Mouse (Mus musculus): ENCODE measurements around the gene Trnp1. TPM values are rescaled to one million over a fixed set of nuclear protein-coding genes. Genes with fewer than 3 reads are reported as not detected.
"Not testable (repeated sequence)": the region's sequence is repeated elsewhere in the genome, so short reads cannot be mapped to it uniquely, and the experiment has no call there.

Trnp1 gene
- 1 to 10 TPM in 1 of 26 experiments, under 1 TPM in 2, not detected in 23; 0.49 to 2.1 (median 0.60) TPM for total RNA-seq (2018; cell fraction: chromatin; rRNA removed)
- 1 to 10 TPM in 4 of 26 experiments, under 1 TPM in 18, not detected in 4; 0.11 to 1.6 (median 0.50) TPM for total RNA-seq (2018; cell fraction: cytosol; rRNA removed)
- 1 to 10 TPM in 1 of 26 experiments, under 1 TPM in 1, not detected in 24; 0.69 to 2.6 TPM for total RNA-seq (2018; cell fraction: nucleus; rRNA removed)
- 0.37 to 0.80 TPM (median 0.68 TPM) in 3 replicates for polyA plus RNA-seq (2018)

- H3K4me3 ChIP-seq (ENCODE audit: inconsistent target), result no peak within 1 kb of the TSS
- WGBS (ENCODE audit: missing documents), result 2% methylated on average over 41 of the region's 53 CpGs
- H3K27ac ChIP-seq, result no peak within 1 kb of the TSS
- no peaks in the 10 kb centered on the region for H3K79me2 ChIP-seq (ENCODE audit: inconsistent target)
- no peaks in the 10 kb centered on the region for H3K36me3 ChIP-seq (ENCODE audit: inconsistent target)
These were observed at the start of gene Trnp1 for GRCm38 (mm10) chr4:133498160-133498724. Trnp1 (minus strand) TSS chr4:133498550.

GRCm38 (mm10) chr4:133545272-133546231 is 47.2 kb upstream of the Trnp1 start, which contains the start of gene Nudc:
Nudc (minus strand) TSS chr4:133545996.
- Histone ChIP-seq H3K36me3 (ENCODE audit: inconsistent target) (peaks cover under 1% of the 10 kb centered on the region; the same call in 1 of the 2 replicates), H3K27ac (peak within 1 kb of the TSS; percentile 24; the same call in 1 of the 2 replicates), H3K79me2 (ENCODE audit: inconsistent target) (peaks cover 50% of the 10 kb centered on the region), H3K4me3 (ENCODE audit: inconsistent target) (peak within 1 kb of the TSS; percentile 94)
- under 1% methylated on average over 54 of the region's 77 CpGs for whole genome bisulfite sequencing (ENCODE audit: missing documents)

- WGBS (ENCODE audit: missing documents), result 85% methylated on average over 5 of the region's 5 CpGs
- Histone ChIP-seq H3K27ac (no peak overlapping the region), H3K79me2 (ENCODE audit: inconsistent target) (peaks cover 39% of the 10 kb centered on the region; the same call in 1 of the 2 replicates), H3K4me3 (ENCODE audit: inconsistent target) (no peak overlapping the region), H3K36me3 (ENCODE audit: inconsistent target) (peaks cover 62% of the 10 kb centered on the region)
These were observed 38.3 kb upstream of the Trnp1 start for GRCm38 (mm10) chr4:133536652-133537051.

GRCm38 (mm10) chr4:133536081-133536480 is 37.7 kb upstream of the Trnp1 start:
- Histone ChIP-seq H3K79me2 (ENCODE audit: inconsistent target) (peaks cover 33% of the 10 kb centered on the region; the same call in 1 of the 2 replicates), H3K27ac (no peak overlapping the region), H3K36me3 (ENCODE audit: inconsistent target) (peaks cover 64% of the 10 kb centered on the region), H3K4me3 (ENCODE audit: inconsistent target) (no peak overlapping the region)
- WGBS (ENCODE audit: missing documents), result 90% methylated on average over 3 of the region's 3 CpGs

DNA sequence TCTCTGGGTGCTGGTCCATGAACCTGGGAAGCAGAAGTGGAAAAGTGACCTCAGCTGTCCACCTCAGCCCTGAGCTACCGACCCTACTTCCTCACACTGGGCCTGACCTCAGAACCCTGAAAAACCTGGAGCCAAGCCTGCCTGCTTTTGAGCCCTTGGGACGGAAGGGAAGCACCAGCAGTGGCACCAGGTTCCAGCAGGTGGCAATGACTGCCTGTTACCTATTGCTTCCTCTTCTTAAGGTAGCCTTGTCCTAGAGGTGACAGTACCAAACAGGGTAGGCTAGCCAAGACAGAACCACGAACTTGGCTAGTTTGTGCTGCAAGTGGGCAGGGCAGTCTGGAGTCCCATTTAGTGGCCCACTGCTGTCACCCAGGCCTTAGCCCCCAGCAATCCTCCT is 34.4 kb upstream of the Trnp1 start:
- Histone ChIP-seq H3K4me3 (ENCODE audit: inconsistent target) (no peak overlapping the region), H3K27ac (no peak overlapping the region), H3K36me3 (ENCODE audit: inconsistent target) (peaks cover 47% of the 10 kb centered on the region), H3K79me2 (ENCODE audit: inconsistent target) (no peaks in the 10 kb centered on the region; the same call in 1 of the 2 replicates)
- 67% methylated on average over 3 of the region's 3 CpGs for whole genome bisulfite sequencing (ENCODE audit: missing documents)

GRCm38 (mm10) chr4:133527788-133528187 is 29.4 kb upstream of the Trnp1 start:
- no peak overlapping the region for H3K4me3 ChIP-seq (ENCODE audit: inconsistent target)
- peaks cover 14% of the 10 kb centered on the region; the same call in 1 of the 2 replicates for H3K36me3 ChIP-seq (ENCODE audit: inconsistent target)
- H3K27ac ChIP-seq, result no peak overlapping the region
- no peaks in the 10 kb centered on the region for H3K79me2 ChIP-seq (ENCODE audit: inconsistent target)
- 90% methylated on average over 16 of the region's 16 CpGs for WGBS (ENCODE audit: missing documents)

DNA sequence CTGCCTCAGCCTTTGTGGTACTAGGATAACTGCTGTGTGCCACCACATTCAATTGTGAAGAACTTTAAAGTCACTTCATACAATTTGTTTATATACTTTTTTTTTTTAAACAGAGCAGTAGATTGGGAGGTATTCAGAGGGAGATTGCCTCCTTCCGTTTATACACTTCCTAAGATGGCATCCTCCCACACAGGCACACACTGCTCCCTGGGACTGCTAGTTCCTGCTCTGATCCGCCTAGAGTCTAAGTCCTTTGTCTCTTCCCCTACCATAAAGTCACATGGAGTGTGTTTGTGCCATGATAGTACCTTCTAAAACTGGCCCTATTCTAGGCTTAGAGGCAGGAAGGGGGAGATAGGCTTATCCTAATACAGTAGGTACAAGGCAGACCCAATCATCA is 23.2 kb upstream of the Trnp1 start:
- H3K4me3 ChIP-seq (ENCODE audit: inconsistent target), result no peak overlapping the region
- no peaks in the 10 kb centered on the region for H3K36me3 ChIP-seq (ENCODE audit: inconsistent target)
- no peak overlapping the region for H3K27ac ChIP-seq
- H3K79me2 ChIP-seq (ENCODE audit: inconsistent target), result no peaks in the 10 kb centered on the region
- 90% methylated on average over 2 of the region's 2 CpGs for WGBS (ENCODE audit: missing documents)

- Histone ChIP-seq H3K79me2 (ENCODE audit: inconsistent target) (no peaks in the 10 kb centered on the region), H3K36me3 (ENCODE audit: inconsistent target) (no peaks in the 10 kb centered on the region), H3K4me3 (ENCODE audit: inconsistent target) (no peak overlapping the region), H3K27ac (no peak overlapping the region)
- 21% methylated on average over 25 of the region's 25 CpGs for WGBS (ENCODE audit: missing documents)
These were observed 21.0 kb upstream of the Trnp1 start for GRCm38 (mm10) chr4:133519369-133519665.

- no peaks in the 10 kb centered on the region for H3K79me2 ChIP-seq (ENCODE audit: inconsistent target)
- no peak within 1 kb of the TSS for H3K27ac ChIP-seq
- no peak within 1 kb of the TSS for H3K4me3 ChIP-seq (ENCODE audit: inconsistent target)
- WGBS (ENCODE audit: missing documents), result 12% methylated on average over 68 of the region's 69 CpGs
- H3K36me3 ChIP-seq (ENCODE audit: inconsistent target), result no peaks in the 10 kb centered on the region
These were observed 20.4 kb upstream of the Trnp1 start, which contains the start of gene Kdf1 for GRCm38 (mm10) chr4:133518601-133519368. Kdf1 (plus strand) TSS chr4:133518963.

- Histone ChIP-seq H3K4me3 (ENCODE audit: inconsistent target) (no peak overlapping the region), H3K27ac (no peak overlapping the region), H3K36me3 (ENCODE audit: inconsistent target) (no peaks in the 10 kb centered on the region), H3K79me2 (ENCODE audit: inconsistent target) (no peaks in the 10 kb centered on the region)
- WGBS (ENCODE audit: missing documents), result 18% methylated on average over 8 of the region's 8 CpGs
These were observed 14.6 kb upstream of the Trnp1 start for GRCm38 (mm10) chr4:133512972-133513371.

DNA sequence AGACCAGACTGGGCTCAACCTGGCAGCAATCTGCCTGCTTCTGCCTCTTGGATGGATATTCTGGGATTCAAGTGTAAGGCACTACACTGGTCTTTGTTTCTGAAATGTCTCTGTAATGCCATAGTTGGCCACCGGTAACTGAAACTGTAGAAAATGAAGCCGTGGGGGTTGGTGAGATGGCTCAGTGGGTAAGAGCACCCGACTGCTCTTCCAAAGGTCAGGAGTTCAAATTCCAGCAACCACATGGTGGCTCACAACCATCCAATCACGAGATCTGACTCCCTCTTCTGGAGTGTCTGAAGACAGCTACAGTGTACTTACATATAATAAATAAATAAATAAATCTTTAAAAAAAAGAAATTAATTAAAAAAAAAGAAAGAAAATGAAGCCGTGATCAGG is 14.2 kb upstream of the Trnp1 start:
- H3K79me2 ChIP-seq (ENCODE audit: inconsistent target); H3K36me3 ChIP-seq (ENCODE audit: inconsistent target); H3K27ac ChIP-seq; H3K4me3 ChIP-seq (ENCODE audit: inconsistent target): not testable (repeated sequence)
- WGBS (ENCODE audit: missing documents), result 79% methylated on average over 3 of the region's 5 CpGs

- H3K36me3 ChIP-seq (ENCODE audit: inconsistent target), result no peaks in the 10 kb centered on the region
- no peak overlapping the region for H3K4me3 ChIP-seq (ENCODE audit: inconsistent target)
- H3K79me2 ChIP-seq (ENCODE audit: inconsistent target), result no peaks in the 10 kb centered on the region
- no peak overlapping the region for H3K27ac ChIP-seq
- 69% methylated on average over 5 of the region's 5 CpGs for WGBS (ENCODE audit: missing documents)
These were observed 12.7 kb upstream of the Trnp1 start for GRCm38 (mm10) chr4:133511050-133511449.

GRCm38 (mm10) chr4:133508990-133509389 is 10.6 kb upstream of the Trnp1 start:
- no peak overlapping the region for H3K4me3 ChIP-seq (ENCODE audit: inconsistent target)
- H3K79me2 ChIP-seq (ENCODE audit: inconsistent target), result no peaks in the 10 kb centered on the region
- no peak overlapping the region for H3K27ac ChIP-seq
- H3K36me3 ChIP-seq (ENCODE audit: inconsistent target), result no peaks in the 10 kb centered on the region
- 94% methylated on average over 7 of the region's 7 CpGs for WGBS (ENCODE audit: missing documents)

DNA sequence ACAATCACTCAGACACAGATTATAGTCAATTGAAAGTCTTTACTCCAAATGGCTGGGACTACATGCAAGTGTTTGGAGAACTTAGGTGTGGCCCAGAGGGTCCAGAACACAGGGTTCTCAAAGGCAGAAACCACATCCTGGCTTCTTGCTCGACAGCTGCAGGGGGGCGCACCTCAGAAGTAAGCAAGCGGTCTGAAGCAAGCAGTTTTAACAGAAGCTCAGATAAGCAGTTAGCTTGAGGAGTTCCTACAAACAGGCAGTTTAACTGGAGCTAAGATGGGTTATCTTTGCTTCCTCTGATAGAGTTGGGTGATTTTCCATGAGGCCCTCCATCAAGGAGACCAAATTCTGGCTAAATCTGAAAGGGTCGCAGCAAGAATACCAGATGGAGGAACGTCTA is 8.2 kb upstream of the Trnp1 start:
- Histone ChIP-seq H3K36me3 (ENCODE audit: inconsistent target) (no peaks in the 10 kb centered on the region), H3K79me2 (ENCODE audit: inconsistent target) (no peaks in the 10 kb centered on the region), H3K27ac (no peak overlapping the region), H3K4me3 (ENCODE audit: inconsistent target) (no peak overlapping the region)
- WGBS (ENCODE audit: missing documents), result 18% methylated on average over 5 of the region's 5 CpGs
